Mouse (Mus musculus) lung, embryonic 14.5 days (tissue): Measurements from ENCODE around the gene Emc7. TPM values are rescaled to one million over a fixed set of nuclear protein-coding genes. Genes with fewer than 3 reads are reported as not detected.
A peak's percentile ranks its signal among the peaks of the same experiment; 100 is the strongest.

Source experiments
- ATAC-seq: fragments of 200-750 bp; cut with Nextera tagmentation; 2 replicates; pipeline ENCODE4 v1.8.0; 2017; ENCODE audit warnings: mild to moderate bottlenecking, moderate TSS enrichment, moderate library complexity; ENCODE audit not compliant: insufficient read depth
- DNase-seq: peaks from one replicate; pipeline ENCODE4 v3.0.0-alpha.2; 2015
- H3K27ac ChIP-seq: fragments of 300-500 bp; sonication (generic); 2 replicates; pipeline ENCODE4 v1.5.1; 2014; ENCODE audit warnings: low read depth, mild to moderate bottlenecking, moderate library complexity
- H3K27me3 ChIP-seq: fragments of 300-500 bp; sonication (generic); 2 replicates; pipeline ENCODE4 v1.6.1; 2014; ENCODE audit warnings: low read length, control low read depth; ENCODE audit not compliant: insufficient read depth
- H3K36me3 ChIP-seq: fragments of 300-500 bp; sonication (generic); 2 replicates; pipeline ENCODE4 v1.6.1; 2014; ENCODE audit warnings: control low read depth; ENCODE audit not compliant: insufficient read depth
- H3K4me1 ChIP-seq: fragments of 300-500 bp; sonication (generic); 2 replicates; pipeline ENCODE4 v1.6.1; 2014; ENCODE audit warnings: antibody characterized with exemption, control low read depth; ENCODE audit not compliant: insufficient read depth
- H3K4me2 ChIP-seq: fragments of 300-500 bp; sonication (generic); 2 replicates; pipeline ENCODE4 v1.6.1; 2014; ENCODE audit warnings: mild to moderate bottlenecking
- H3K4me3 ChIP-seq: fragments of 300-500 bp; sonication (generic); 2 replicates; pipeline ENCODE4 v1.5.1; 2014; ENCODE audit warnings: low read depth, low read length
- H3K9ac ChIP-seq: fragments of 300-500 bp; sonication (generic); 2 replicates; pipeline ENCODE4 v1.6.1; 2014
- H3K9me3 ChIP-seq: fragments of 300-500 bp; sonication (generic); 2 replicates; pipeline ENCODE4 v1.6.1; 2016; ENCODE audit warnings: low read depth, low read length, control low read depth
- CTCF ChIP-seq: IDR thresholded peaks from 2 replicates; pipeline ENCODE4 v1.5.1; 2016; ENCODE audit warnings: antibody characterized with exemption, low read depth
- WGBS: fragments of 180-500 bp; shearing (Covaris S2); extraction: QIAGEN DNeasy Blood & Tissue Kit; methylation state at CpG from one replicate; pipeline ENCODE4 v1.1.7; 2014; 5-methylcytosine and 5-hydroxymethylcytosine counted together
- polyA plus RNA-seq: library from polyadenylated mRNA; unstranded; fragments of >200 nt; fragmentation: Nextera tagmentation; extraction: Ambion mirVana; gene quantifications from 2 replicates; pipeline ENCODE4 v1.2.1, GENCODE M21; 2014

Emc7 gene
- polyA plus RNA-seq, 1 experiment from 2014 or later: 15.8 TPM

DNA sequence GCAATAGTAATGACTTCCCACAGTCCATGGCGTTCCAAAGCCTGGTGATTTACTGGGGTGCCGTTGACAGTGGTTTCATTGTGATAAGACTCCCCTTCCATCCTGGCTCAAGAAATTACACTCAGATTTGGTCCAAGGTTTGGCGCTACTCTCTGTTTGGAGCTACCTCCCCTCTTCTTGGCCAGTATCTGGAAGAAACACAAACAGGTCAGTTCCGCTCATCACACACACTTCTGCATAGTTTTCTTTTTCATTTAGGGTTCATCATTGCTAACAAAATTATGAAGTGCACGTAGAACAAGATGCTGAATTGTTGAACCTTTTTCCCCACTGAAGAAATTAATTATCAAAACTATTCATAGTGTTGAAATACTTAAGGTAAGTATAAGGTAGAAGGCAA, 25.9 kb downstream of the Emc7 start, which contains the start of gene Chrm5:
Chrm5 (minus strand) TSS at position 101 of the 400 bp plus-strand sequence.
- TF ChIP-seq CTCF: no peak
- no peak within 1 kb of the TSS for H3K4me3 ChIP-seq
- no peaks in the 10 kb centered on the region for H3K36me3 ChIP-seq
- WGBS: 80% methylated on average over 5 of the region's 5 CpGs
- no peak within 1 kb of the TSS for H3K4me2 ChIP-seq
- no peaks in the 10 kb centered on the region for H3K4me1 ChIP-seq
- DNase-seq (no peak), ATAC-seq (no peak)
- H3K9ac ChIP-seq: no peak within 1 kb of the TSS
- no peaks in the 10 kb centered on the region for H3K9me3 ChIP-seq
- no peaks in the 10 kb centered on the region for H3K27me3 ChIP-seq
- no peak within 1 kb of the TSS for H3K27ac ChIP-seq

DNA sequence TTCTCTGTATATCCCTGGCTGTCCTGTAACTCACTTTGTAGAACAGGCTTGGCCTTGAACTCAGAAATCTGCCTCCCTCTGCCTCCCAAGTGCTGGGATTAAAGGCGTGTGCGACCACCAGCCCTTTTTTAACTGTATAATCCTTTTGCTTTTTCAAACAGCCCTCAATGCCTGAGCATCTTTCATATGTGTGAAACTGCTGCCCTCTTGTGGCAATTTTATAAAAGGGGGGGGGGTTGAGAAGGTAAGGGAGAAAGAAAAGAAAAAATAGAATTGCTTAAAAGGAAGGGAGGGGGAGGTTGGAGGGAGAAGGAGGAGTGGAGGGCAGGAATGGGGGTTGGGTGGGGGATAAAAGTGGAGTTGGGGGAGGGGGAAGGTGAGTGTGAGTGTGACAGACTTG, 26.8 kb downstream of the Emc7 start:
- DNase-seq (peak; percentile 78), ATAC-seq (no peak; the same call in 1 of the 2 replicates)
- no peak overlapping the region for H3K27ac ChIP-seq
- peak; percentile 65 for TF ChIP-seq CTCF
- H3K9ac ChIP-seq: no peak overlapping the region
- no peaks in the 10 kb centered on the region for H3K27me3 ChIP-seq
- no peak overlapping the region for H3K4me2 ChIP-seq
- H3K36me3 ChIP-seq: no peaks in the 10 kb centered on the region
- no peaks in the 10 kb centered on the region for H3K9me3 ChIP-seq
- 0% methylated on average over 2 of the region's 2 CpGs for WGBS
- no peaks in the 10 kb centered on the region for H3K4me1 ChIP-seq
- no peak overlapping the region for H3K4me3 ChIP-seq

DNA sequence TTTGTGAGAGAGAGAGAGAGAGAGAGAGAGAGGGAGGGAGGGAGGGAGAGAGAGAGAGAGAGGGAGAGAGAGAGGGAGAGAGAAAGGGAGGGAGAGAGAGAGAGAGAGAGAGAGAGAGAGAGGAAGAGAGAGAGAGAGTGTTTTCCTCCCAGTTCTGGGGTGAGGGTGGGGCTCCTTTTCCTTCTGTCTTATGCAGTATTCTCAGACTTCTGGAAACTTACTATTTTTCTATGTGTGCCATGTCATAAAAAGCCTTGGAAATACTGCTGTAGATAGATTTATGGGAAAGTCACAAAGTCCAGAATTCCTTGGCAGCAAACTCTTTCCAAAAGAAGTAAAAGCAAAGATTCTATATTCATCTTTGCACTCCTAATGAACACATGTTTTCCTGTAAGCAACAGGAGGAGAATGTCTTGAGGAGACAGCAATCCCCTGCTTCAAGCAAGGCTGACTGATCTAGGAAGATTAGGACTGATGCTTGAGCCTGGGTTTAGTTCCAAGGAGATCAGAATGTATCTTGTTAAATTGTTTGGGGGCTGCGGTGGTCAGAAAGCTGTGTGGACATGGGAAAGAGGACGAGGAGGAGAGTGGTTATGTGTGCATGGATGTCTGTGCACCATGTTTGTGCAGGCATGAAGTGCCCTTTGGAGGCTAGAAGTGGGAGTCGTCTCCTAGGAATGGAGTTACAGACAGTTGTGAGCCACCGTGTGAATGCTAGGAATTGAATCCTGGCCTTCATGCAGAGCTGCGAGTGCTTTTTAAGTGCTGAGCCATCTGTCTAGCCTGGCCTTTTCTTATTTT, 27.9 kb downstream of the Emc7 start:
- TF ChIP-seq CTCF: no peak
- Histone ChIP-seq H3K27me3 (no peaks in the 10 kb centered on the region), H3K4me3 (no peak overlapping the region), H3K36me3 (no peaks in the 10 kb centered on the region), H3K9ac (no peak overlapping the region), H3K4me2 (no peak overlapping the region), H3K4me1 (no peaks in the 10 kb centered on the region), H3K9me3 (no peaks in the 10 kb centered on the region), H3K27ac (no peak overlapping the region)
- ATAC-seq (no peak), DNase-seq (no peak)
- 52% methylated on average over 5 of the region's 5 CpGs for WGBS

DNA sequence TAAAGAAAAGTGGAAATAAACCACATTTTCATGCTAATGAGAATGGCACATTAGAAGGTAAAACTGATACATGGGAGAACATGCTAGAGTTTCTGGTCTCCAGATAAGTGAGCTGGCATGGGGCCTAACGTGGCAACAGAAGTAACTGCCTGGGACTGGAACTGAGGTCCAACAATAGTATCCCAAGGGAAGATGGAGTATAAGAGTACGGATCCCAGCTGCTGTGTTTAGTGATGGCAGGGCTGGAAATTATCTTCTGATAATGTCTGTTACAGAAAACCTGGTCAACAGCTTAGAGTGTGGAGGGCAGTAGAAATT, 28.5 kb downstream of the Emc7 start:
- no peak overlapping the region for H3K9ac ChIP-seq
- TF ChIP-seq CTCF: no peak
- 49% methylated on average over 2 of the region's 2 CpGs for WGBS
- ATAC-seq (no peak), DNase-seq (peak; percentile 30)
- H3K4me3 ChIP-seq: no peak overlapping the region
- H3K27me3 ChIP-seq: no peaks in the 10 kb centered on the region
- H3K36me3 ChIP-seq: no peaks in the 10 kb centered on the region
- H3K9me3 ChIP-seq: no peaks in the 10 kb centered on the region
- H3K4me2 ChIP-seq: no peak overlapping the region
- H3K27ac ChIP-seq: no peak overlapping the region
- no peaks in the 10 kb centered on the region for H3K4me1 ChIP-seq

DNA sequence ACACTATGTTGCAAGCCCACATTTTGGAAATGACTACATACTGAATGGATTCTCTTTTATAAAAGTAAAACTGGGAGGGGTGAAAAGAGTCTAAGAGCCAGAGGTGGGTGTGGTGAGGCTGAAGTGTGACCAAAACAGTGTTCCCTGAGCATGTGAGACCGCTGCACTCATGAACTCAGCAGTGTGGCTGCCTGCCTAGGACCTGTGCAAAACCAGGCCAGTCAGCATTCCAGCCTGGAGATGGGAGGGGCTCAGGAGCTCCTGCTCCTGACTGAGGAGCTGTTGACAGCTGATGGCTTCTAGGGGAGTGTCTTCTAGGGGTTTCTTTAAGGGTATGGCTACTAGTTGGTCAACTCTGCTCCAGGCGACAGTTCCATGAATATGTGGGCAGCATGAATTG, 30.1 kb downstream of the Emc7 start:
- Histone ChIP-seq H3K9ac (no peak overlapping the region), H3K9me3 (no peaks in the 10 kb centered on the region), H3K27me3 (no peaks in the 10 kb centered on the region), H3K36me3 (no peaks in the 10 kb centered on the region), H3K27ac (no peak overlapping the region), H3K4me3 (no peak overlapping the region), H3K4me1 (no peaks in the 10 kb centered on the region), H3K4me2 (no peak overlapping the region)
- DNase-seq: peak; percentile 15
- TF ChIP-seq CTCF: no peak
- 30% methylated on average over 2 of the region's 2 CpGs for WGBS
- ATAC-seq: peak; percentile 35; the same call in 1 of the 2 replicates

DNA sequence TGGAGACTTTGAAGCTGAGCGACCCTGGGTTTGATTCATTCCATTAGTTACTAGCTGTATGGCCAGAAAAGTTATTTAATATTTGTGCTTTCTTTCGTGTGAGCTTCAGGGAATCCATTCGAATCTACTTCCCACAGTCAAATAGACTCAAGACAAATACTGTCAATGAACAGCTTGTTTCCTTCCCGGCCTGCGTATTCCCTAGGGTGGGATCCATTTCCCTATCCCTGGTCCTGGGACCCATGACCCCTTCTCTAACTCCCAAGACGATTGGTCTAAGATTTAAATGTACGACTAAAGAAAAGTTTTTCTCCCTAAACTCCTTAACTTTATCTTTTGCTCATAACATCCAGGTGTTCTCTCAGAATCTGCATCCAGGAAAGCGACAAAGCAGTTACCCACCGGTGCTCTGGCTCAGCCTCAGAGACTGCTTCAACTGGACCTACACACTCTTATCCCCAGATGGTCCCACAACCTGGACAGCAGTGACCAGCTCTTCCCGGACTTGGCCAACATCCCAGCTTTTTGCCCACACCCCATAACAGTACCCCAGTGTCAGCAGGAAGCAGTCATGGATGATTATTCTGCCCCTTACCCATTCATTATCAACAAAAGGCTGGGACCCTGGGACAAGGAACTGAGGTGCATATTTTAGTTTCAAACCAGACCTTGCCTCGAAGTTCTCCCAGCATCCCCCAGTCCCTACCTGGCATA, 35.8 kb downstream of the Emc7 start:
- no peak overlapping the region for H3K9ac ChIP-seq
- ATAC-seq (no peak), DNase-seq (no peak)
- H3K36me3 ChIP-seq: no peaks in the 10 kb centered on the region
- H3K4me1 ChIP-seq: no peaks in the 10 kb centered on the region
- no peaks in the 10 kb centered on the region for H3K9me3 ChIP-seq
- no peak overlapping the region for H3K27ac ChIP-seq
- H3K4me2 ChIP-seq: no peak overlapping the region
- H3K4me3 ChIP-seq: no peak overlapping the region
- 76% methylated on average over 11 of the region's 11 CpGs for WGBS
- no peaks in the 10 kb centered on the region for H3K27me3 ChIP-seq
- TF ChIP-seq CTCF: no peak

DNA sequence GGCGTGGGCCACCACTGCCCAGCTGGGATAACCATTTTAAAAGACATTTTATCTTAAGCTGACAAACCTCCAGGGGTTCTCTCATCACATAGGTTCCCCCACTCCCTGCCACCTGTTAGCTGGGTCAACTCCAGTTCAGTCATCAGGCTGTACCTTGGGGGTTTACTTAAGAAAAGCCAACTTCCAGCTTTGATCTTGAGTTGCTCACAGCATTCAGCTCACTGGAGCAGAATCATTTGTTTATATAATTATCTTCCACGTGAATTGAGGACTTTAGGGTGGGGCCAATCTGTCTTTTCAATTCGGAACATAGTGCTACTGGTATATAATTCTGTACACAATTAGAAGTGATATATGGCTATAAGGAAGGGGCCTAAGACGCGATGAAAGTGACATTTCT, 36.8 kb downstream of the Emc7 start:
- Histone ChIP-seq H3K4me3 (no peak overlapping the region), H3K27me3 (no peaks in the 10 kb centered on the region), H3K27ac (no peak overlapping the region), H3K9ac (no peak overlapping the region), H3K36me3 (no peaks in the 10 kb centered on the region), H3K9me3 (no peaks in the 10 kb centered on the region), H3K4me2 (peak overlapping the region; percentile 84), H3K4me1 (no peaks in the 10 kb centered on the region)
- ATAC-seq (no peak), DNase-seq (no peak)
- no peak for TF ChIP-seq CTCF
- 57% methylated on average over 5 of the region's 5 CpGs for WGBS
